Mouse (Mus musculus) forebrain, postnatal 0 days (tissue): ENCODE data around the gene Cnbp. TPM values are rescaled to one million over a fixed set of nuclear protein-coding genes. Genes with fewer than 3 reads are reported as not detected.

Source experiments
- ATAC-seq: fragments of 200-750 bp; cut with Nextera tagmentation; 2 replicates; pipeline ENCODE4 v1.8.0; 2017; ENCODE audit warnings: mild to moderate bottlenecking, moderate library complexity
- DNase-seq: peaks from one replicate; pipeline ENCODE4 v3.0.0-alpha.2; 2015
- H3K27ac ChIP-seq: fragments of 300-500 bp; sonication (generic); 2 replicates; pipeline ENCODE4 v1.5.1; 2014; ENCODE audit warnings: low read depth, mild to moderate bottlenecking, antibody characterized with exemption, low read length, moderate library complexity, mixed read lengths
- H3K27me3 ChIP-seq: fragments of 300-500 bp; sonication (generic); 2 replicates; pipeline ENCODE4 v1.6.1; 2014; ENCODE audit warnings: mild to moderate bottlenecking, low read length, mixed read lengths; ENCODE audit not compliant: insufficient read depth
- H3K36me3 ChIP-seq: fragments of 300-500 bp; sonication (generic); 2 replicates; pipeline ENCODE4 v1.6.1; 2014; ENCODE audit warnings: mild to moderate bottlenecking, moderate library complexity; ENCODE audit not compliant: insufficient read depth
- H3K4me1 ChIP-seq: fragments of 300-500 bp; sonication (generic); 2 replicates; pipeline ENCODE4 v1.6.1; 2014; ENCODE audit warnings: antibody characterized with exemption; ENCODE audit not compliant: insufficient read depth
- H3K4me2 ChIP-seq: fragments of 300-500 bp; sonication (generic); 2 replicates; pipeline ENCODE4 v1.6.1; 2014; ENCODE audit warnings: low read depth, mild to moderate bottlenecking, moderate library complexity
- H3K4me3 ChIP-seq: fragments of 300-500 bp; sonication (generic); 2 replicates; pipeline ENCODE4 v1.5.1; 2014; ENCODE audit warnings: low read depth, low read length, mixed read lengths
- H3K9ac ChIP-seq: fragments of 300-500 bp; sonication (generic); 2 replicates; pipeline ENCODE4 v1.6.1; 2014; ENCODE audit warnings: mild to moderate bottlenecking
- H3K9me3 ChIP-seq: fragments of 300-500 bp; sonication (generic); 2 replicates; pipeline ENCODE4 v1.6.1; 2016; ENCODE audit warnings: low read length
- CTCF ChIP-seq: sonication (generic); IDR thresholded peaks from 2 replicates; pipeline ENCODE4 v1.5.1; 2016; ENCODE audit warnings: antibody characterized with exemption, control low read depth, low read depth
- WGBS: fragments of 180-500 bp; shearing (Covaris S2); extraction: QIAGEN DNeasy Blood & Tissue Kit; methylation state at CpG from one replicate; pipeline ENCODE4 v1.1.7; 2014; 5-methylcytosine and 5-hydroxymethylcytosine counted together
- polyA plus RNA-seq: library from polyadenylated mRNA; unstranded; fragments of >200 nt; fragmentation: Nextera tagmentation; extraction: Ambion mirVana; gene quantifications from 2 replicates; pipeline ENCODE4 v1.2.1, GENCODE M21; 2015
- total RNA-seq: library from RNA; depleted of rRNA; stranded (reverse); fragments of >200 nt; gene quantifications from 2 replicates; pipeline ENCODE4 v1.2.3, GENCODE M21; 2014

The Cnbp gene
- total and polyA plus RNA-seq, 2 experiments from 2014 or later, result 244 to 687 TPM

DNA sequence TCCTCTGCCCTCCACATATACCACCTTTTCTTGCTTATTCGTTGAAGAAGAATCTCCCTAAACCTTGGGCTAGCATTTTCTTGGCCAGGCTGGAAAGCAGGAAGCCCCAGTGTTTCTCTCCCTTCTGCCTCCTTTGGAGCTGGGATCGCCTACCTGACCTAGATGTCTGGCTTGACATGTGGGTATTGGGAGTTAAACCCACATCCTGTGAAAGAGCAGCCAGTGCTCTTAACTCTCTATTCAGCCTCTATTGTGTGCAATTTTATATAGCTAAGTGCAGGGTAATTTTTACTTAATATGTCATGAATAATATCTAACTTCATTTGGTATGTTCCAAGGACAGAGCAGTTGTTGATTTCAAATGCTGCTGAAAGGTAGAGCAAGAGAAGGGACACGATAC is 28.7 kb upstream of the Cnbp start:
- no peak for ATAC-seq
- 65% methylated on average over 3 of the region's 3 CpGs for WGBS
- Histone ChIP-seq H3K4me2 (no peak overlapping the region), H3K27ac (no peak overlapping the region), H3K36me3 (no peaks in the 10 kb centered on the region), H3K9ac (no peak overlapping the region), H3K27me3 (no peaks in the 10 kb centered on the region), H3K4me1 (no peaks in the 10 kb centered on the region), H3K4me3 (no peak overlapping the region), H3K9me3 (no peaks in the 10 kb centered on the region)
- DNase-seq, result no peak
- no peak for TF ChIP-seq CTCF

DNA sequence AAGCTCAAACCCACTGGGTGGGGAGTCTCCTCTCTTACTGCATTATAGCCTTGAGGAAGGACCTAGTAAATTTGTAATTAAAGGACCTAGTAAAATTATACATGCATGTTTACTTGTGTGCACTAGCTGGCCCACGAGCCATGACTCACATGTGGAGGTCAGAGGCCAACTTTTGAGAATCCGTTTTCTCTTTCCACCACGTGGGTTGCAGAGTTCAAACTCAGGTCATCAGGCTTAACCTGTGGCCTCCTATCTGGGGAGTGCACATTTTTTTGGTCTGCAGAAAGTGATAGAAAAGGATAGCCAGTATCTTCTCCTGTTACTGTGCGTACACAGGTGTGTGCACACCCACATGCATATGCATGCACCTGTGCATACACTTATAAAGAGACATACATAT is 28.1 kb upstream of the Cnbp start:
- DNase-seq (no peak), ATAC-seq (no peak)
- no peak for TF ChIP-seq CTCF
- Histone ChIP-seq H3K9ac (no peak overlapping the region), H3K4me2 (no peak overlapping the region), H3K27ac (no peak overlapping the region), H3K4me1 (no peaks in the 10 kb centered on the region), H3K9me3 (no peaks in the 10 kb centered on the region), H3K4me3 (no peak overlapping the region), H3K36me3 (no peaks in the 10 kb centered on the region), H3K27me3 (no peaks in the 10 kb centered on the region)
- WGBS, result 60% methylated on average over 4 of the region's 4 CpGs

DNA sequence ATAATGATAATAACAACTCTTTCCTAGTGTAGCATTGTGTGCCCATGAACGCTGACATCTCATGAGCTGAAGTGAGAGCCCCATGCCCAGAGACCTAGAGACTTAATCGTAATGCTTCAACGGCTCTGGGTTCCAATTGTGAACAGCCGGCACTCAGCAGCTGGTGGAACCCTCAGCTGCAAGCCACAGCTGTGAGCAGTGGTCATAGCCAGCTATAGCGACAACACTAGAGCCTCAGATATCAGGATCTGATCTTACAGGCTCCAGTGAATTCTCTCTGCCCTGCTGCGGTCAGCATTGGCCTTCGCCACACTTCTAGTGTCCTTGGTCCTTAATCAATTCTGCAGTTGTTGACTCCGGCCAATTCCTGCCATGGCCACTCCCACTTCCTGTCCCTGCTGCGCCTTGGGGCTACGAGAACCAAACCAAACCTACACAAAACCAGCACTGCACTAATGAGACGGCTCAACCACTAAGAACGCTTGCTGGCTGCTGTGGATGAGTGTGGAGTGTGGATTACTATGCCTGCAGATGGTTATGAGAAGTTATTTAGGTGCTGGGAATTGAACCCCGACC is 25.2 kb upstream of the Cnbp start:
- no peaks in the 10 kb centered on the region for H3K36me3 ChIP-seq
- no peaks in the 10 kb centered on the region for H3K27me3 ChIP-seq
- no peak for ATAC-seq
- DNase-seq, result no peak
- WGBS, result 75% methylated on average over 13 of the region's 13 CpGs
- no peaks in the 10 kb centered on the region for H3K9me3 ChIP-seq
- H3K27ac ChIP-seq, result no peak overlapping the region
- H3K4me2 ChIP-seq, result no peak overlapping the region
- TF ChIP-seq CTCF, result no peak
- H3K4me3 ChIP-seq, result no peak overlapping the region
- no peaks in the 10 kb centered on the region for H3K4me1 ChIP-seq
- H3K9ac ChIP-seq, result no peak overlapping the region

DNA sequence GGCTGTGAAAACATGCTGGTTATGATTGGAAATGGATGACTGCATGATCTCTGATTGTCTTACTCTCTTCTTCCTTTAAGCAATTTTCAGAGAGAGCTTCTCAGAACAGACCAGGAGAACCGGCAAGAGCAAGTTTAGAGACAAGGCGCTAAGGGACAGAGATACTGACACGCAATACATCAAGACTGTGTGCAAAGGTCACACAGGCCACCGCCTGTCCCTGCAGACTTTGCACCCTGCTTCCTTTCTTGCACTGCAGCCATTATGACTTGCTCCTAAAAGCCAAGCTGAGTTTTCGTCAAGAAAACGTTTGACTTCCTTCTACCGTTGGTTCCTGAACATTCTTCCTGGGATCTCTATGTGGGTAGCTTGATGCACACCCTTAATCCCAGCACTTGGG is 24.7 kb upstream of the Cnbp start:
- no peaks in the 10 kb centered on the region for H3K27me3 ChIP-seq
- H3K4me2 ChIP-seq, result no peak overlapping the region
- no peak overlapping the region for H3K27ac ChIP-seq
- no peak overlapping the region for H3K4me3 ChIP-seq
- no peaks in the 10 kb centered on the region for H3K4me1 ChIP-seq
- WGBS, result 91% methylated on average over 7 of the region's 7 CpGs
- no peaks in the 10 kb centered on the region for H3K9me3 ChIP-seq
- no peak for ATAC-seq
- H3K9ac ChIP-seq, result no peak overlapping the region
- TF ChIP-seq CTCF, result no peak
- no peak for DNase-seq
- no peaks in the 10 kb centered on the region for H3K36me3 ChIP-seq

DNA sequence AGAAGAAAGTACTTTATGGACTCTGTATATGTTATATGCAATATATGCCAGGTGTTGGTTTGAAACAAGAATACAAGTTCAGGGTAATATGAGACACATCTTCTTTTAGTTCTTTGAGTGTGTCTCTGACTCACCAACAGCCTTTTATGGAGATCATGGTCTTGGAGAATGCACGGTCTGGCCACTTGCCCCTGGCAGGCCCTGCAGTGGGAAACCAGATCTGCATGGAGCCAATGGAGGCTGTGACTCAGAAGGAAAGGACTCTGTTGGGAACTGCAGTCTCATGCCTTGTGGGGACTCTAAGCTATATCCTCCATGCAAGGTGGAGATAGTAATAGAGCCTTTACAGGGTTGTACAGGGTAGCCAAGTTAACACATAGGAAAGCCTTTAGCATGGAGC is 24.2 kb upstream of the Cnbp start:
- H3K36me3 ChIP-seq, result no peaks in the 10 kb centered on the region
- no peak overlapping the region for H3K4me3 ChIP-seq
- no peaks in the 10 kb centered on the region for H3K27me3 ChIP-seq
- H3K9me3 ChIP-seq, result no peaks in the 10 kb centered on the region
- H3K4me2 ChIP-seq, result no peak overlapping the region
- DNase-seq (no peak), ATAC-seq (no peak)
- 76% methylated on average over 1 of the region's 1 CpGs for WGBS
- TF ChIP-seq CTCF, result no peak
- no peaks in the 10 kb centered on the region for H3K4me1 ChIP-seq
- H3K9ac ChIP-seq, result no peak overlapping the region
- H3K27ac ChIP-seq, result no peak overlapping the region

DNA sequence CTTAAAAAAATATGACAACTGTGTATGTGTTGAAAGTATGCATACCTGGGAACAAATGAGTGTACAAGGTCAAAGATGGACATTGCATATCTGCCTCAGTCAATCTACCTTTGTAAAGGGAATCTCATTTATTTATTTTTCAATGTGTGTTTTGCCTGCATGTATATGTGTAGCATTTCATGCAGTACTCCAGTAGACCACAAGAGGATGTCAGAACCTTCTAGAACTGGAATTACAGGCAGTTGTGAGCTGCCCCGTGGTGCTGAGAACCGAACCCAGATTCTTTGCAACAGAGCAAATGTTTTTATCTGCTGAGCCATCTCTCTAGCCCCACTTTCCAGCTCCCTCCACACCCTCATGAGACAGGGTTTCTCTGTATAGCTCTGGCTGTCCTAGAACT is 23.1 kb upstream of the Cnbp start:
- Histone ChIP-seq H3K36me3 (no peaks in the 10 kb centered on the region), H3K4me3 (no peak overlapping the region), H3K4me1 (no peaks in the 10 kb centered on the region), H3K27ac (no peak overlapping the region), H3K4me2 (no peak overlapping the region), H3K27me3 (no peaks in the 10 kb centered on the region), H3K9me3 (no peaks in the 10 kb centered on the region), H3K9ac (no peak overlapping the region)
- WGBS, result 79% methylated on average over 2 of the region's 2 CpGs
- TF ChIP-seq CTCF, result 0 out of 2 replicates have a peak, but pooled peaks have one; percentile 6
- DNase-seq, result no peak
- ATAC-seq, result no peak

DNA sequence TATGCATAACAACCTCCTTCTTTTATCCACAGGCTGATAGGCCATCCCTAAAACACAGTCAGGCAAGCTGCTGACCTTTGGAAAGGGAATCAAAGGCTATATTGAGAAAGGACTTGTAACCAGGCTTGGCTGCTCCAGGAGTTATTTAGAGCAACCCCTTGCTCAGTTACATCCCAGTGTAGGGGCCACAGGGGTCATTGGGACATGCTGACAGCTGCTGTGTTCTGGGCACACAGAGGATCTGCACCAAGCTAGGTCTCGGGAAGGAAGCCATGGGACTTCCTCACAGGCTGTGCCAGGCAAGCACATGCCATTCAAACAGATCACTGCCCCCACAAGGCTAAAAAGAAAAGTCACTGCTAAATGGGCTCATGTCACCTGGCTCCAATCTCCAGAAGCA is 22.2 kb upstream of the Cnbp start:
- Histone ChIP-seq H3K36me3 (no peaks in the 10 kb centered on the region), H3K4me3 (no peak overlapping the region), H3K9me3 (no peaks in the 10 kb centered on the region), H3K4me2 (no peak overlapping the region), H3K4me1 (no peaks in the 10 kb centered on the region), H3K27me3 (no peaks in the 10 kb centered on the region), H3K27ac (no peak overlapping the region), H3K9ac (no peak overlapping the region)
- DNase-seq (no peak), ATAC-seq (no peak)
- TF ChIP-seq CTCF, result no peak
- 54% methylated on average over 1 of the region's 1 CpGs for WGBS
